Mouse (Mus musculus) gastrocnemius, adult 2 months (tissue): Measurements from ENCODE around the gene Zpr1. TPM values are rescaled to one million over a fixed set of nuclear protein-coding genes. Genes with fewer than 3 reads are reported as not detected.
A peak's percentile ranks its signal among the peaks of the same experiment; 100 is the strongest.
"Not testable (repeated sequence)": the region's sequence is repeated elsewhere in the genome, so short reads cannot be mapped to it uniquely, and the experiment has no call there.

Source experiments
- DNase-seq: peaks from one replicate; pipeline ENCODE4 v3.0.0; 2022
- H3K27ac ChIP-seq: fragments of 200-600 bp; 2 replicates; pipeline ENCODE4 v1.8.1; 2022; ENCODE audit warnings: mild to moderate bottlenecking
- H3K4me3 ChIP-seq: fragments of 200-600 bp; 2 replicates; pipeline ENCODE4 v1.8.1; 2022; ENCODE audit warnings: mild to moderate bottlenecking, moderate library complexity
- CTCF ChIP-seq: fragments of 200-600 bp; IDR thresholded peaks from 2 replicates; pipeline ENCODE4 v1.8.1; 2022; ENCODE audit warnings: antibody characterized with exemption, mild to moderate bottlenecking, moderate library complexity
- intact Hi-C: fragments of 180-260 bp; cut with DNase I; formaldehyde crosslinking; loops from one replicate; pipeline ENCODE4 v1.15.1; 2025
- total RNA-seq, 2 experiments: library from RNA; stranded (reverse); gene quantifications; 2 replicates each; pipeline ENCODE4 v1.2.3; 2021

The Zpr1 gene
- total RNA-seq, 2 experiments from 2014 or later = 22.7 to 30.6 TPM

DNA sequence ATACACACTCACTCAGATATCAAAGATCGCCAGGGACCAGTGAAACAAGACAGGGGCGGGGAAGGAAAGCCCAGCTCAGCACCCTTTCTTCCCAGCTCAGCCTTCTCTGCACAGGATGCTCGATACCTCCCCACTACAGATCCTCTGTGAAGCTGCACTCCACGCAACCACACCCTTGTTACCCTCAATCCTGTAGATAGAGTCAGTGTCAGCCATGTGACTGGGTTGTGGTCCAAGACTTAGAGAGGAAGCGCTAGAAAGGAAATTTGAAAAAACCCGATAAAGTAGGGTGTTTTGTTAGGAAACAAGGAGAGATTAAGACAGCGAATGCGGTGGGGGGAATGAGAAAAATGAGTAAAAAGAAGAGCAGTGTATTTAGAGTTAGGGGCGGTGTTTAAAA lies 794 bp upstream of the Zpr1 start:
- no peak for DNase-seq
- H3K4me3 ChIP-seq = no peak overlapping the region
- no peak overlapping the region for H3K27ac ChIP-seq
- intact Hi-C loops = no loop called here
- TF ChIP-seq CTCF = no peak

DNA sequence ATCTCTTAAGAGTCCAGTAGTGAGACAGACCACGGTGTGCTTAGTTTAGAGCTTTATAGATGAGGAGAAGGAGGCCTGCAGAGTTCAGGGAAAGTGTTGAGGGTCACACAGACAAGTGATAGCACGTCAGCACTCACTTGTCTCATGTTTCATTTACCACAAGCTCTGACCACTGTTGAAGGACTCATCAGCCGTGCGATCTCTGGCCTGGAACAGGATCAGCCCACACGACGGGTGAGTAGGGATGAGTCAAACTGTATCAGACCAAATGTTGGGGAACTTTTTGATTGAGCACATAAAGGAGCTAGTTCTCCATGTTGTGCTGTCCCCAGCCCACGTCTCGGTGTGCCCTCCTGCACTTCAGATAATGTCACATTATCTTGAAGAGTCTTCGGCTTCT lies 1.6 kb downstream of the Zpr1 start:
- Histone ChIP-seq H3K27ac (no peak overlapping the region), H3K4me3 (peak overlapping the region; percentile 99; the same call in 1 of the 2 replicates)
- DNase-seq = no peak
- TF ChIP-seq CTCF = no peak
- intact Hi-C loops = no loop called here

DNA sequence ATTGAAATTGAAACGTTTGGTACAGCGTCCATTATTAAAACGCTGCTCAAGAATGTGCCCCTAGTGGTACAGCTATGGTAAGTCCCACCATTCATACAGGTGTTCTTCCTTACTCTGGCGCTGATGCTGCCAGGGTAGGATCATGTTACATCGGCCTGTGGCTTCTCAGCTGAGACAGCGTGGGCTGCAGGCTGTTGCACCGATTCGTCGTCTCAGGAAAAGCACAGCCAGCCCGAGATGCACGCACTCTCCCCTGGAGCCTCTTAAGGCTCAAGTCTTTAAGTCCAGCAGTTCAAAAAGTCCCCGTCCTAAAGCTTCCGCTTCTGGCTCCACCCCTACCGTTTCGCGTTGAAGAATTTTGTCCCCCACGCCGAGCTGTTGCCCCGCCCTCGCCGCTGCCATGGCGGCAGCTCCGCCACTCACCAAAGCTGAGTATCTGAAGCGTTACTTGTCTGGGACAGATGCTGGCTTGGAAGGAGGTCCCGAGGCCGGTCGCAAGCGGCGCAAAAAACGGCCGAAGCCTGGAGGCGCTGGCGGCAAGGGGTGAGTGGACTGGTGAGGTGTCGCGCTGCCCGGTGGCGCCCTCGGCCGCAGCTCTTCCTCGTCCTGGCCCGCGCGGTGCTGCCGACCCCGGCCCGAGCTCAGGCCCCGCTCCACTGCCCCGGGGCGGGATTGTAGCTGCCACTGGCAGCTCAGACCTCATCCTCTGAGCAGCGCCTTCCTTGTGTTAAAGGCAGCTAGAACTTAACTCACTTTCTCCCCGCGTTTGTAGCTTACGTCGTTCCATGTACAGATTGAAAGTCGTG lies 10.0 kb downstream of the Zpr1 start, which contains the start of gene Bud13:
TSS of gene Bud13 (plus strand) at position 378 of the 806 bp plus-strand sequence.
- peak; percentile 56 for TF ChIP-seq CTCF
- Histone ChIP-seq H3K27ac (peak within 1 kb of the TSS; percentile 89), H3K4me3 (peak within 1 kb of the TSS; percentile 88)
- DNase-seq = peak; percentile 94
- intact Hi-C loops = no loop called here

DNA sequence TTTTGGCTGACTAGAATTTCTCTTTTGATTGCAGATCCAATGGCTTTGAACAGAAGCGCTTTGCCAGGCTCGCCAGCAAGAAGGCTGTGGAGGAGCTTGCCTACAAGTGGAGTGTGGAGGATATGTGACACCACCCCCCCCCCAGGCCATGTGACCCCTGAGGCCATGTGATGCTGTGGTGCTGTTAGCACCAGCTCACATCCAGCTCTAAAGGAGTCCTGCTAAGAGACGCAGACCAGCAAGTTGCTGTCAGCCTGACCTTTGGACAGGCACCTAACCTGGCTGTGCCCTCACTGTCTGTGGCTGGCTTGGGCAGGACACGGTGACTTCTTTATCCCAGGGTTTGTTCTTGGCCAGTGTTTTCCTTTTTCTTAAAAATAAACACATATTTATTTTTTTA lies 25.5 kb downstream of the Zpr1 start:
- Histone ChIP-seq H3K27ac (peak overlapping the region; percentile 48; the same call in 1 of the 2 replicates), H3K4me3 (no peak overlapping the region)
- peak; percentile 39 for DNase-seq
- intact Hi-C loops = no loop called here
- TF ChIP-seq CTCF = no peak

DNA sequence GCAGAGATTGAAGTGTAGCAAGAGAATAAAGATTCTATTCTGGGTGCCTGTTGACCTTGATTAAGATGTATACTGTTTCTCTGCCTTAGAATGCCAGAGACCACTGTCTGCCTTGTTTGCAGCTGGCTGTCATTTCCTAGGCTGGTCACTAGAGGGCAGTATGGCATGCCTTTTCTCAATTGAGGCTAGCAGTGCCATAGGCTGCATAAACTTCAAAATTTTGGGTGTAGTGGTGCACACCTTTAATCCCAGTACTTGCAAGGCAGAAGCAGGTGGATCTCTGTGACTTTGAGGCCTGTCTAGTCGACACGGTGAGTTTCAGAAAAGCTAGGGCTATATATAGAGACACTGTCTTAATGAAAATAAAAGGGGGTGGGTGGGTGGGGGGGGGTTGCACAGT lies 29.3 kb downstream of the Zpr1 start:
- intact Hi-C loops = no loop called here

DNA sequence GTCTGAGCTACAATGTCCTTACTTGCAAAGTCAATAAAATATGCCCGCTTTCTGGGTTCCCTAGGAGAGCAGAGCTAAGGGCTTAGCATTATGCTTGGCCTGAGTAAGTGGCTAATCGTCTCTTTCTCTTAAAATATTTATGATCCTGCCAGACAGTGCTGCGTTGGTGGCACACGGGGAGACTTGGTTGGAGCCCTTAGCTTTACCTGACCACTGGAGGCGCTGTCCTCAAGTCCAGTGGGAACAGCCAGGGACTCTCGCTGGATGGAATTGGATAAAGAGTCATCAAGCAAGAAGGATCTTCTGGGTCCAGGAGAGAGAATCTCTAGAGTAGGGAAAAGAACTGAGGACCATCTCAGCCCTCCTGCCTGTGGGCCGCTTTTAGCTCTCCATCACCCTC lies 36.3 kb downstream of the Zpr1 start:
- no peak for DNase-seq
- Histone ChIP-seq H3K27ac (no peak overlapping the region), H3K4me3 (no peak overlapping the region)
- intact Hi-C loops = no loop called here
- TF ChIP-seq CTCF = peak; percentile 47

More for the DNA sequence above, 29.3 kb downstream of the Zpr1 start:
- peak; percentile 96; the same call in 1 of the 2 replicates for TF ChIP-seq CTCF
- no peak overlapping the region for H3K27ac ChIP-seq
- no peak overlapping the region for H3K4me3 ChIP-seq
- DNase-seq = peak; percentile 35

DNA sequence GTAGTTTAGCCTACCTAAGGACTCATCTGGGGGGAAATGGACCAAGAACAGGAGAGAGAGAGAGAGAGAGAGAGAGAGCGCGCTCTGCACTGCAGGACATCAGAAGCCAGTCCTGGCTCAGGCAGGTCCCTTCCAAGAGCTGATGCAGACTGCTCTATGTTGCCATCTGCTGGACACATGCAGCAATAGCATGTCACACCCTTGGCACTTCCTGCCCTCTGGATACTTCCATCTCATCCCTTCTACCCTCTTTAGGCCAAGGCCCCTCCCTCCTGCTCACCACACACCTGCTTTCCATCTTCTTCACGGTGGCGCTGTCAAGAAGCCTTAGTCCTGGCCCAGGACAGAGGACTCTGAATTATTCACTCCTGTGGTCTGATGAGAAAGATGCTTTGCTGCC lies 41.6 kb downstream of the Zpr1 start:
- DNase-seq = peak; percentile 69
- intact Hi-C loops = no loop called here
- Histone ChIP-seq H3K27ac (no peak overlapping the region), H3K4me3 (no peak overlapping the region)
- peak; percentile 97 for TF ChIP-seq CTCF

DNA sequence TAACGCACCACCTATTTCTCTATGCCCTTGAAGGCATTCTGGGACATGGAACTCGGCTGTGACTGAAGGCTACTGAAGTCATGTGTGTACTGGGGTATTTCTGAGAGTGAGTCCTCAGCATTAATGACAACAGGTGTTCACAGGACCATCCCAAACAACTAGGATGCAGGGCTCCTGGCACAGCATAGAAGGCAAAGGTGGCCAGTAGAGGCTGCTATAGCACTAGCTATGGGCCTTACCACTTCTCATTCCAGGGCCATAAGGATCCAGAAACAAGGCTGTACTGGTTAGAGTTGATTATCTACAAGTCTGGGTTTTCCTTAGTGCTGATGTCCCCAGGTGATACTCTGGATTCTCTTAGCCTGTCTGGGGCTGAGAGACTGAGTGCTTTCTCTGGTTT lies 42.1 kb downstream of the Zpr1 start:
- no peak overlapping the region for H3K4me3 ChIP-seq
- no peak for DNase-seq
- no peak overlapping the region for H3K27ac ChIP-seq
- TF ChIP-seq CTCF = no peak
- intact Hi-C loops = no loop called here

DNA sequence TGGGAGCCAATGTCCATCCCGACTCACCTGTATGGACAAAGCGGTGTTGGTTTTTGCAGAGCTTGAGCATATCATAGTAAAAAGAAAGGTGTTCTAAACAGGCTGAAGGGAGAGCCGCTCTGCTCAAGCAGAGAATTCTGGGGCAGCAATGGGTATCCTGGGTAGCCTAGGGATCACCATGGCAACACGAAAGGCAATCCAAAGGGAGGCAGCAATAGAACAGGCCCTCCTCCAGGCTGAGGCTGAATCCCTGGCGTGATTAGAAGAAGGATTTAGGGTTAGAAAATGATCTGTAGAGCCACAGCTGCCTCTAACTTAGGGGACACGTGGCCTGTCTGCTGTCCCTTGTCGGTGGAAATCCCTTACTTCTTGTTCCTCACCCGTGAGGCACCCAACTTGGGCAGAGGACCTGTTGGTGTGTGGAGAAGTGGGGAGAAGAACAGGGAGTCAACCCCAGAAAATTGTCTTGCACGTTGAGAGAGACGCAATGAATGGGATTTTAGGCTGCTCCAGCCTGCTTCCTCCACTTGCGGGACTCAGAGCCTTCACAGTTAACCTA lies 43.0 kb downstream of the Zpr1 start:
- DNase-seq = no peak
- intact Hi-C loops = no loop called here
- TF ChIP-seq CTCF = no peak

DNA sequence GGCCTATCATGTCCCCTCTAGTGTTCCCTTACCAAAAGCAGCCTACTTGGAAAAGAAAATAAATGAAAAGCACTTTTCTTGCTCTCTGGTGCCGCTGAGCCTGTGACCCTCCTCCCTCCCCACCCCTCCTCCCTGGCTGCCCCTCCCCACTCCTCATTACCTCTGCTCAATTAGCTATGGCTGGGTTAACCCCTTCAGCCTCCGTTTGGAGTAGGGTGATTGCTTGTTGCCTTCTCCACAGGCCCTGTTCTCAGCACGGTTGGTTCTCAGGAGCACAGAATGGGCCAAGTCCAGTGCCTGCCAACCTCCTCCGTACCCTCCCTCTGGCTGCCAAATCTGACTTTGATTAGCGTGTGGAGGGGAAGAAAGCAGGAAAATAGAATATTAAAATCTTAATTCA lies 43.5 kb downstream of the Zpr1 start:
- Histone ChIP-seq H3K27ac (no peak overlapping the region), H3K4me3 (no peak overlapping the region)
- intact Hi-C loops = no loop called here
- TF ChIP-seq CTCF = no peak
- no peak for DNase-seq

More for the DNA sequence above, 43.0 kb downstream of the Zpr1 start:
- Histone ChIP-seq H3K4me3 (no peak overlapping the region), H3K27ac (no peak overlapping the region)

DNA sequence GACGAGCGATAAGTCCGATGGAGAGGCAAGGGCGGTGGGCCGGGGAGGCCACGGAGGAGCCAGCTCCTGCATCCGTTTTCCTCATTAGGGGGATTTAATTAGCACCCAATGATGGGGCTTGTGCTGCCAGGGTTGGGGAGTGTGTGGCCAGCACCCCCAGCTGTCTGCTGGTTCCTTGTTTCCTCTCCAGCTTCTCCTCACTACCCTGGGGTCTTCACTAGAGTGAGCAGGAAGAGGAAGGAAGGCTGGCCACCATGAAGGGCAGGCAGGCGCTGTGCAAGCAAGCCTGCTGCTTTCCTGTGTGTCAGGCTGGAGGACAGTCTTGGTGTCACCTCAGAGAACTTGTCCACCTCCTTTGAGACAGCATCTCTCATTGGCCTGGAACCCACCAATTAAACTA lies 44.0 kb downstream of the Zpr1 start:
- no peak overlapping the region for H3K27ac ChIP-seq
- TF ChIP-seq CTCF = no peak
- intact Hi-C loops = no loop called here
- no peak overlapping the region for H3K4me3 ChIP-seq
- DNase-seq = no peak

DNA sequence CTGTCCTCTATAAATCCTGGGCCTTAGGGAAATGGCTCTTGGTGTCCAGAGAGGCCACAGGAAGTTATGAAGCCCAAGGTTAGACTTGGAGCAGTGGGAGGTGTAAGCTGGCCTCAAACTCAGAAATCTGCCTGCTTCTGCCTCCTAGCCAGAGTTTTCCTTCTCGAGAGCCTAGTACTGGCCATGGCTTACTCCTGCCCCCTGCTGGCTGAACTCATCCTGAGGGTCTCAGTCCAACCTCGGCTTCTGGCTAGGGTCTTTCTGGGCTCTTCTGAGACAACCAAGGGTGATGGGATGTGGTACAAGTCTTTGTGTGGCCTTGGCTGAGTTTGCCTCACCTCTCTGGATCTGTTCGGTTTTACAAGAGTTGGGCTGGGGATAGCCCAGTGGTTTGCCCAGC lies 45.1 kb downstream of the Zpr1 start:
- no peak for DNase-seq
- Histone ChIP-seq H3K4me3 (no peak overlapping the region), H3K27ac (no peak overlapping the region)
- intact Hi-C loops = no loop called here
- no peak for TF ChIP-seq CTCF

DNA sequence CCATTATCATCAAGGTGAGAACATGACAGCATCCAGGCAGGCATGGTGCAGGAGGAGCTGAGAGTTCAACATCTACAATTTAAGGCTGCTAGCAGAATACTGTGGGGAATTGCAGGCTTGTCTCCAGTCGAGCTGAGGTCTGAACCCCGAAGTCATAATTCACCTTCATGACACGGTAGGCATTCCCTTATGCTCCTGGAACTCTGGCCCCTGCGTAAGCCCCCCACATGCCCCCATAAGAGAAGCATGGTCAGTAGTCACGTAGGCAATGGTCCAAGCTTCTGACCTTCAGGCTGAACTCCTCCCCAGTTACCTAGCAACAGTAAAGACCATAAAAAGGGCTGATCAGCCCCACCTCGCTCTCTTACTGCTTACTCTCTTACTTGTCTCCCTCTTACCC lies 47.0 kb downstream of the Zpr1 start, which contains the start of gene 4931429L15Rik:
TSS of gene 4931429L15Rik (minus strand) at position 101 of the 400 bp plus-strand sequence.
- H3K27ac ChIP-seq, DNase-seq, H3K4me3 ChIP-seq, intact Hi-C loops: not testable (repeated sequence)
